Mouse (Mus musculus) layer of hippocampus, postnatal 14 days (tissue): ENCODE results near the gene Taf6. TPM values are rescaled to one million over a fixed set of nuclear protein-coding genes. Genes with fewer than 3 reads are reported as not detected.

Source experiments
- DNase-seq, 2 experiments: peaks; one replicate each; pipeline ENCODE4 v3.0.0; 2021 to 2022; ENCODE audit warnings: low spot score in 2 of 2, mixed read lengths in 1 of 2
- microRNA-seq, 2 experiments: library from miRNA; unstranded; fragments of <30 nt; microRNA quantifications; one replicate each; pipeline ENCODE4 v1.2.0; 2021
- total RNA-seq, 2 experiments: library from RNA; stranded (reverse); gene quantifications; 2 replicates each; pipeline ENCODE4 v1.2.3; 2021

Gene Taf6
- total RNA-seq, 2 experiments from 2014 or later = 33.8 to 36.0 TPM

DNA sequence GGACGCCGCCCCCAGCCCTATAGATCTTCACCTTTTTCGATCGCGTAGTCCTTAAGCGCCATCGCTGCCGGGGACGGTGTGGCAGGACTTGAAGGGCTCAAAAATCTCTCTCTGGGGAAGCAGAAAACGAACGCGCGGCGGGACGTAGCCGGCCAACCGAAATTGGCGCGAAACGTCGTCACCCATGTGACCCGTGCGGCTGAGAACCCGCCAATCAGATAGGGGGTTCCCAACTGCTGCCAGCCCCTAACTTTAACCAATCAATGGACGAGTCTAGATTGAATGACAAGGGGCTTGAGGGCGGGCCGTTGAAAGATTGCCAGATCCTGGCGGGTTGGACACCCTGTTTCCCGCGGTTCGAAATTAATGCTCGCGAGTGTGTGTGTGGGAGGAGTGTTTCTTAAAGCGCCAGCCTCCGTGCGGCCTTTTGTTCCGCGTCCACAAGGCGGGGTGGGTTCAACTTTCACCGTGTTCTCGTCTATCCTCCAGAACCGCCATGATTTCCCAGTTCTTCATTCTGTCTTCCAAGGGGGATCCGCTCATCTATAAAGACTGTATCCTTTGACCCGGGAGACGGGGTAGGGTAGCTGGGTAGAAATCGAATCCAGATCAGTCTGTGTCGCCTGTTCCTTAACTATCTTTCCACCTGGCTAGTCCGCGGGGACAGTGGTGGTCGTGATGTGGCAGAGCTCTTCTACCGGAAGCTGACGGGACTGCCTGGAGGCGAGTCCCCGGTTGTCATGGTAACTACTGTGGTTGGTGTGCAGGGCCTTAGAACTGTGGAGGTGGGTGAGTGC is 15.4 kb downstream of the Taf6 start, which contains the start of the genes Ap4m1 and Mcm7:
Ap4m1 (plus strand) TSS at position 308 of the 797 bp plus-strand sequence.
Mcm7 (minus strand) TSS at position 728 of the 797 bp plus-strand sequence.
- peak; percentile 98 to 99 for DNase-seq

GRCm38 (mm10) chr5:138170936-138171561 is 16.2 kb downstream of the Taf6 start:
- peak; percentile 96 to 98 for DNase-seq

- DNase-seq = no peak
Measured at GRCm38 (mm10) chr5:138165594-138165993, 21.7 kb downstream of the Taf6 start.

- no peak for DNase-seq
Measured at GRCm38 (mm10) chr5:138163610-138164009, 23.6 kb downstream of the Taf6 start.

DNA sequence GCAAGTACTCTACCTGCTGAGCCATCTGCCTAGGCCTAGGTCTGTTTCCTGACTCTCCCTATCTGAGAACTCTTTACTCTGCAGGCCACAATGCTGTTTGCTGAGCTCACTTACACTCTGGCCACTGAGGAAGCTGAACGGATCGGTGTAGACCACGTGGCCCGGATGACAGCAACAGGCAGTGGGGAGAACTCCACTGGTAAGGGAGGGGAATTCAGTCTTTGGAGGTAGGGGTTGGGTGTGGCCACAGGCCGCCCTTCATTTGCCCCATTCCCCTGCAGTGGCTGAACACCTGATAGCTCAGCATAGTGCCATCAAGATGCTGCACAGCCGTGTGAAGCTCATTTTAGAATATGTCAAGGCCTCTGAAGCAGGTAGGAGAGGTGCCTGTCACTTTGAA is 24.2 kb downstream of the Taf6 start:
- no peak for DNase-seq

DNA sequence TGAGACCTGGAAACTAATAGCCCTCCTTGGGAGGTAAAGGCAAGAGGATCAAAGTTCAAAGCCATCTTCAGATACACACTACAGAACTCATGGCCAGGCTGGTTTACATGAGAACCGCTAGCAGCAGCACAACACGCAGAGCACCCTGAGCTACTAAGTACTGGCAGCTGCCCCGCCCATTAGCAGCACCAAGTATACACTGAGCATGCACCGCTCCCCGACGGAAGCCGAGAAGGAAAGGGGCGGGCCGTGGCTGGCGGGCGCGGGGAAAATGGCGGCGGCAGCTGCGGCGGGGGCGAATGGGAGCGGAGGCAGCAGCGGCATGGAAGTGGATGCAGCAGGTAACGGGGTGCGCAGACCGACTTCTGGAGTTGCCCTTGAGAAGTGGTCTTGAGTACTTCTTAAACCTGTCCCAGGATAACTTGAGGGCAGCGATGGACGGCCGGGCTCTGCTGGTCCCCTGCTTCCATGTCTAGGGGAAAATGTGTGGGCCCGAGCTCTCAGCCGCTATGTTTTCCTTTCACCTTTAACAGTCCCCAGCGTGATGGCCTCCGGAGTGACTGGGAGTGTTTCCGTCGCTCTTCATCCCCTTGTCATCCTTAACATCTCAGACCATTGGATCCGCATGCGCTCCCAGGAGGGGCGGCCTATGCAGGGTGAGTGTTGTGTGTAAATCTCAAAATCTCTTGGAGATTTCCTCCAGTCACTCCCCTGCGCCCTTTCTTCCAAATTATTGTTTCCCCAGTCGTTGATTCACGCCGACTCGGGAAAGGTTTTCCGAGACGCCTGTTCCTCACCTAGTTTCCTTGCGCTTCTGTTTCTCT is 26.2 kb downstream of the Taf6 start, which contains the start of gene Cops6:
Cops6 (plus strand) TSS at position 230 of the 824 bp plus-strand sequence.
- DNase-seq = peak; percentile 90 to 95

DNA sequence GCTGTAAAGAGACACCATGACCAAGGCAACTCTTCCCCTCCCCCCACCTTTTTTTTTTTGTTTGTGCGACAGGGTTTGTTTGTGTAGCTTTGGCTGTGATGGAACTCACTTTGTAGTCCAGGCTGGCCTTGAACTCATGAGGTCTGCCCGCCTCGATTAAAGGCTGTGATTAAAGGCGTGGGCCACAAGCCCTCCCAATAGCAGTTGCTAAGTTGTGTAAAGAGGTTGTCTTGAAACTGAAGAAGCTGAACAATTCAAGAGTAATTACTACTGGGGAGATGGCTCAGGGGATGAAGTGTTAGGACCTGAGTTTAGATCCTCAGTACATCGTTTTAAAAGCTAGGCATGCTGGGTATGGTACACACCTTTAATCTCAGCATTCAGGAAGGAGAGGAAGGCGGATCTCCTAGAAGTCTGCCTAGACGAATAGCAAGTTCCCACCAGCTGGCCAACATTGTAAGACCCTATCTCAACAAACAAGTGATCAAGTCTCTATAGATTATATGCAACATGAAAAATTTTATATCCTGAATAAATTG is 27.0 kb downstream of the Taf6 start:
- no peak for DNase-seq

GRCm38 (mm10) chr5:138155443-138155976 is 31.7 kb downstream of the Taf6 start, which contains the start of gene Zfp113:
Gene Zfp113 (minus strand): TSS chr5:138155744.
- DNase-seq = peak; percentile 89 to 95

DNA sequence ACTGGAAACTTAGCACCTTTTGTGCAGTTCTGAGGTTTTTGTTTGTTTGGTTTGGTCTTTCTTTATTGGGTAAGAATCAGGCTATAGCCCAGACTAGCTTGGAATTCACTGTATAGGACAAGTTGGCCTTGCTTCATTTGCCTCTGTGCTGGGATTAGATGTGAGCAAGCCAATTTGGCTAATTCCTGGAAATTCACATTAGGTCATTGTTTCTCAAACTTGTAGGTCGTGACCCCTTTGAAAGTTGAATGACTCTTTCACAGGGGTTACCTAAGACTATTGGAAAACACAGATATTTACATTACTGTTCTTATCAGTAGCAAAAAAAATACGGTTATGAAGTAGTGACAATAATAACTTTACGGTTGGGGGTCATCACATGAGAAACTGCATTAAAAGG is 32.9 kb downstream of the Taf6 start:
- DNase-seq = no peak

DNA sequence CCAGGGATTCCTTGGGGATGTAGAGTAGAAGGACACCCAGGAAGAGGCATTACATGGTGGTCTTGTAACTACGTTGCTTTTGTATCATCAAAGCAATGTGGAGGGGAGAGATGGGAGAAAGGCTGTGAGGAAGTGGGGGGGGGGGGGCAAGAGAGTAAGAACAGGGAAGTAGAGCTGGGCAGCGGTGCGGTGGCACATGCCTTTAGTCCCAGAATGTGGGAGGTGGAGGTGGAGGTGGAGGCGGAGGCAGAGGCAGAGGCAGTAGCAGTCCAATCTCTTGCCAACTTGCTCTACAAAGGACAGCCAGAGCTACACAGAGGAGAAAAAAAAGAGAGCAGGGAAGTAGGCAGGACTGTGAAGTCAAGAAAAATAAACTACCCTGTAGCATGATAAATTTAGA is 48.7 kb downstream of the Taf6 start:
- no peak for DNase-seq

DNA sequence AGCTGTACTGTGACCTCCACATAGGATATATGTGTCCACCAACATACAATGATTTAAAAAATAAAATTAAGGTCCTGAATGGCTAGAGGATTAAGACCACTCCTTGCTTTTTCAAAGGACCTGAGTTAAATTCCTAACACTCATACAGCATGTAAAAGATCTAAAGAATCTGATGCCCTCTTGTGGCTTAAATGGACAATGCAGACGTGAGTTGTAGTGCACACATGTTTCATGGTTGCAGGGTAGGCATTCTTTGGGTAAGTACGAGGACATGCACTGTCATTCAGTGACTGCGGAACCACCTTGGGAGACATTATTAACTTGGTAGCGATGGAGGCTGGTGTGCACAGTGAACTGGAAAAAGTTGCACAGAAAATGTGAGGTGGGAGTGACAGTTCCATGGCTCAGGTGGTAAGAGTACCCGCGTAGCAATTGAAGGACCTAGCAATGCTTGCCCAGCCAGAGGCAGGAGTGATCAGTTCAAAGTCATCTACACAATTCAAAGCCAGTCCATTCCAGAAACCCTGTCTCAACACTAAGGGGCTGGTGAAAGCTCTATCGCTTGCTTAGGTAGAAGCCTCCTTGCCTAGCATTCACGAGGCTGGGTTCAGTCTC is 49.2 kb downstream of the Taf6 start:
- peak in 1 of 2 experiments; percentile 30 for DNase-seq

DNA sequence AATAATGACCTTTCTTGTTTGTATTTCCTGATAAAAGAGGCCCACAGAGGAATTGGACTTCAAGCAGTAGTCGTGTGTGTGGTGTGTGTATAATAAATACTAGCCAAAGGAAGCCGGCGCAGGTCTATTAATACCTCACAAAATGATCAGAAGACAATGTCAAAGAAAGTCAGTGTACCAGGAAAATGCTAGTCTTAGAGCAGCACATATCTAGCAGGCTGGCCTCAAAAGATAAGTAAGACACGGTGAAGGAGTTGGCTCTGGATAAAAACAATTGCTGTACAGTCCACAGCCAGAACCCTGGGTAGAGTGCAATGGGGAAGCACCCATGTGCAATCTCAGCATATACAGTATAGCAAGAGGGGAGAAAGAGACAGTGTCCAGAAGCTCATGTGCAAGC is 50.0 kb downstream of the Taf6 start:
- no peak for DNase-seq

DNA sequence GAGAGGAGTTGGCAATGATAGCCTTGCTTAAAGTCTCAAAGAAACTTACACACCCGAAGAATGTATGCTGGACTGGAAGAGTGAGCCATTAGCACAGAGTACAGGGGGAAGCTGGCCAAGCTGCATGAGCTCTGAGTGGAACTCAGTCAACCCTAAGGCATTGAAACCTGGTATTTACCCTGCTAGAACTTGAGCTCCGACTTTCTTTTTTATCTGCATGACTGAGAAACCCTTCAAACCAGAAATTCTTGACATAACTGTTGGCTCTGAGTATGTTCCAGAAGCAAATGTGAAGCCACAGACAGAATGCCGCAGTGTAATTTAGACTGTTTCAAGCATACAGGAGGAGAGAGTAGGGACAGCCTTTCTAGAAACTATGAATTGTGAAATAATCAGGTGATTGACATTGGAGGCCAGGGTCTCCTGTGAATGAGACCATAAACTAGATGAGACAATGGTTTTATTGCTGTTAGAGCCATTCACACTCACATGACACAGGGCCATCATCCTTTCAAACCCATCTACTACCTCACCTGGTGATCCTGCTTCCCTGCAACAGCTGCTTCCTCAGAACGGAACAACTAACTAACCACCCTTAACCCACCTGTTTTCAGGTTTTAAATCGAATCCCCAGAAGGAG is 54.7 kb downstream of the Taf6 start:
- DNase-seq = no peak

Small RNAs within 50 kb of the gene (microRNA-seq; reads per million reads assigned to microRNA genes)
- gene Mir106b (687 to 992 reads per million in 2 experiments), gene Mir25 (88.4 to 112 reads per million in 2 experiments), gene Mir93 (4,079 to 4,811 reads per million in 2 experiments)

Other genes starting within 250 kb of the Taf6 start
- 10 to 100 TPM; 25.4 to 25.7 TPM for gene Gjc3, start 224.4 kb downstream of the Taf6 start, total RNA-seq
- gene Azgp1, start 205.9 kb downstream of the Taf6 start, total RNA-seq = not detected
- not detected for gene Smok3a, start 166.2 kb downstream of the Taf6 start, total RNA-seq
- gene Smok3b, start 166.0 kb downstream of the Taf6 start, total RNA-seq = not detected
- not detected for gene Smok3c, start 134.3 kb downstream of the Taf6 start, total RNA-seq
- gene Zkscan1, start 102.4 kb downstream of the Taf6 start, total RNA-seq = 10 to 100 TPM; 42.8 to 44.7 TPM
- 10 to 100 TPM; 18.2 to 18.3 TPM for gene Zscan21, start 70.5 kb downstream of the Taf6 start, total RNA-seq
- 10 to 100 TPM in 1 of 2 experiments, 1 to 10 TPM in 1; 9.5 to 13.3 TPM for gene Zfp113, start 31.7 kb downstream of the Taf6 start, total RNA-seq
- gene Cops6, start 26.4 kb downstream of the Taf6 start, total RNA-seq = 100 to 1,000 TPM; 132 to 144 TPM
- 10 to 100 TPM; 23.7 to 26.6 TPM for gene Ap4m1, start 15.4 kb downstream of the Taf6 start, total RNA-seq
- 10 to 100 TPM; 21.3 to 21.8 TPM for gene Mcm7, start 15.0 kb downstream of the Taf6 start, total RNA-seq
- 10 to 100 TPM; 13.0 to 15.9 TPM for gene Cnpy4, start within 50 bp of the Taf6 start, total RNA-seq
- gene Mblac1, start 6.9 kb upstream of the Taf6 start, total RNA-seq = 10 to 100 TPM; 10.1 to 11.7 TPM
- gene Nxpe5, start 38.4 kb upstream of the Taf6 start, total RNA-seq = under 1 TPM in 1 of 2 experiments, not detected in 1; 0.17 TPM
- gene Lamtor4, start 68.0 kb upstream of the Taf6 start, total RNA-seq = 10 to 100 TPM; 64.5 to 66.6 TPM
- gene BC037034, start 76.6 kb upstream of the Taf6 start, total RNA-seq = 10 to 100 TPM; 72.5 to 79.9 TPM
- 1 to 10 TPM; 2.3 to 4.0 TPM for gene Gal3st4, start 85.4 kb upstream of the Taf6 start, total RNA-seq
- under 1 TPM in 1 of 2 experiments, not detected in 1; 0.07 TPM for gene Gm43720, start 92.5 kb upstream of the Taf6 start, total RNA-seq
- gene Gpc2, start 92.6 kb upstream of the Taf6 start, total RNA-seq = 1 to 10 TPM; 6.7 to 8.2 TPM
- gene Stag3, start 92.8 kb upstream of the Taf6 start, total RNA-seq = 1 to 10 TPM; 2.2 to 2.9 TPM
- gene Pvrig, start 154.5 kb upstream of the Taf6 start, total RNA-seq = not detected